Mouse (Mus musculus) cortical plate, adult 2 months (tissue): ENCODE measurements around the gene St6galnac6. TPM values are rescaled to one million over a fixed set of nuclear protein-coding genes. Genes with fewer than 3 reads are reported as not detected.

Source experiments
- H3K27ac ChIP-seq: fragments of 200-500 bp; 2 replicates; pipeline ENCODE4 v1.5.1; 2012; ENCODE audit warnings: low read length, control low read depth, inconsistent platforms; ENCODE audit not compliant: insufficient read depth
- H3K4me1 ChIP-seq: fragments of 200-500 bp; 2 replicates; pipeline ENCODE4 v1.6.1; 2011; ENCODE audit warnings: low read length; ENCODE audit not compliant: control insufficient read depth, insufficient read depth
- H3K4me3 ChIP-seq: fragments of 200-500 bp; 2 replicates; pipeline ENCODE4 v1.5.1; 2011; ENCODE audit warnings: mild to moderate bottlenecking, low read length, control low read depth; ENCODE audit not compliant: insufficient read depth
- CTCF ChIP-seq: fragments of 200-500 bp; IDR thresholded peaks from 2 replicates; pipeline ENCODE4 v1.5.1; 2011; ENCODE audit warnings: mild to moderate bottlenecking, control low read depth, low read length; ENCODE audit not compliant: insufficient read depth; ENCODE audit errors: extremely low read depth
- POLR2A ChIP-seq: fragments of 200-500 bp; IDR thresholded peaks from 2 replicates; pipeline ENCODE4 v1.6.1; 2011; ENCODE audit warnings: mild to moderate bottlenecking, low read length, control low read depth; ENCODE audit not compliant: insufficient read depth; ENCODE audit errors: extremely low read depth
- polyA plus RNA-seq: library from polyadenylated mRNA; depleted of rRNA; stranded (reverse); fragments of >200 nt; gene quantifications from 2 replicates; pipeline ENCODE4 v1.2.3, GENCODE M21; 2012

Gene St6galnac6
- polyA plus RNA-seq, 1 experiment: 101 TPM

- H3K4me3 ChIP-seq: no peak overlapping the region
- H3K27ac ChIP-seq: no peak overlapping the region
- no peaks in the 10 kb centered on the region for H3K4me1 ChIP-seq
- TF ChIP-seq CTCF (no peak), POLR2A (no peak)
These were observed 1.8 kb upstream of the St6galnac6 start for GRCm38 (mm10) chr2:32597699-32598098.

- Histone ChIP-seq H3K4me1 (no peaks in the 10 kb centered on the region), H3K27ac (no peak overlapping the region), H3K4me3 (no peak overlapping the region)
- TF ChIP-seq POLR2A (no peak), CTCF (no peak)
These were observed 1.0 kb upstream of the St6galnac6 start for GRCm38 (mm10) chr2:32598506-32598905.

- H3K27ac ChIP-seq: no peak overlapping the region
- peak; percentile 41 for TF ChIP-seq CTCF
- TF ChIP-seq POLR2A: no peak
- H3K4me3 ChIP-seq: no peak overlapping the region
- H3K4me1 ChIP-seq: no peaks in the 10 kb centered on the region
These were observed 2.0 kb downstream of the St6galnac6 start for GRCm38 (mm10) chr2:32601417-32602065.

GRCm38 (mm10) chr2:32602600-32603054 lies 3.1 kb downstream of the St6galnac6 start:
- Histone ChIP-seq H3K4me1 (no peaks in the 10 kb centered on the region), H3K4me3 (no peak overlapping the region; the same call in 1 of the 2 replicates), H3K27ac (no peak overlapping the region; the same call in 1 of the 2 replicates)
- TF ChIP-seq CTCF: peak; percentile 78
- 0 out of 2 replicates have a peak, but pooled peaks have one; percentile 33 for TF ChIP-seq POLR2A

GRCm38 (mm10) chr2:32604631-32605030 lies 5.1 kb downstream of the St6galnac6 start:
- TF ChIP-seq POLR2A (no peak), CTCF (no peak)
- Histone ChIP-seq H3K4me1 (peaks cover 1% of the 10 kb centered on the region; the same call in 1 of the 2 replicates), H3K27ac (no peak overlapping the region), H3K4me3 (no peak overlapping the region)

- Histone ChIP-seq H3K4me1 (peaks cover 1% of the 10 kb centered on the region; the same call in 1 of the 2 replicates), H3K4me3 (peak overlapping the region; percentile 81), H3K27ac (no peak overlapping the region)
- TF ChIP-seq POLR2A (no peak), CTCF (peak; percentile 35; the same call in 1 of the 2 replicates)
These were observed 6.9 kb downstream of the St6galnac6 start for GRCm38 (mm10) chr2:32606161-32607142.

- Histone ChIP-seq H3K27ac (peak overlapping the region; percentile 80), H3K4me3 (peak overlapping the region; percentile 81), H3K4me1 (peaks cover 1% of the 10 kb centered on the region; the same call in 1 of the 2 replicates)
- TF ChIP-seq POLR2A: peak; percentile 63
- TF ChIP-seq CTCF: no peak
These were observed 7.9 kb downstream of the St6galnac6 start for GRCm38 (mm10) chr2:32607262-32607947.

GRCm38 (mm10) chr2:32608141-32608777 lies 8.8 kb downstream of the St6galnac6 start:
- TF ChIP-seq CTCF: no peak
- TF ChIP-seq POLR2A: no peak
- peaks cover 1% of the 10 kb centered on the region; the same call in 1 of the 2 replicates for H3K4me1 ChIP-seq
- no peak overlapping the region for H3K27ac ChIP-seq
- peak overlapping the region; percentile 81 for H3K4me3 ChIP-seq
